ENCODE assay signal across 10 mouse cellular contexts in genomic region chr5:36562791-36563445, GRCm38 (mm10). TPM values are rescaled to one million over a fixed set of nuclear protein-coding genes. Genes with fewer than 3 reads are reported as not detected.
DNase-seq lines count a peak whose midpoint lies in the region; ATAC-seq and TF ChIP-seq lines count a peak whose summit lies in the region.
"Had no signal": no experiment of that assay in that cellular context is flagged by ENCODE, and none has a peak within 500 bp of the region (broad histone marks: within the 10 kb centered on the region; RNA-seq: fewer than 3 reads in every experiment).

No protein-coding gene starts in this region.

- H3K27ac ChIP-seq in left cerebral cortex, adult 2 months = peak overlapping the region; percentile 8
- H3K27ac ChIP-seq in brown adipose tissue, adult 24 weeks (replicated peaks; ENCODE audit: low read depth, low read length) = peak overlapping the region; percentile 83
- no peak overlapping the region for H3K27ac ChIP-seq in neural tube, embryonic 15.5 days (replicated peaks)
- H3K27ac ChIP-seq: midbrain, embryonic 15.5 days had no signal

- H3K9ac ChIP-seq in neural tube, embryonic 15.5 days (replicated peaks) = no peak overlapping the region
- H3K9ac ChIP-seq: midbrain, embryonic 15.5 days had no signal

- ATAC-seq in neural tube, embryonic 15.5 days (ENCODE audit: low FRiP score) = no peak
- ATAC-seq: midbrain, embryonic 15.5 days had no signal

- H3K27me3 ChIP-seq in neural tube, embryonic 15.5 days (replicated peaks) = no peaks in the 10 kb centered on the region
- H3K27me3 ChIP-seq: midbrain, embryonic 15.5 days had no signal

- no peaks in the 10 kb centered on the region for H3K36me3 ChIP-seq in neural tube, embryonic 15.5 days
- H3K36me3 ChIP-seq: midbrain, embryonic 15.5 days had no signal

- H3K4me2 ChIP-seq in neural tube, embryonic 15.5 days = no peak overlapping the region
- H3K4me2 ChIP-seq: midbrain, embryonic 15.5 days had no signal

- peaks cover 19% of the 10 kb centered on the region; the same call in 1 of the 2 replicates for H3K4me1 ChIP-seq in brown adipose tissue, adult 24 weeks (ENCODE audit: control insufficient read depth, insufficient read depth, insufficient read length, low read length)
- H3K4me1 ChIP-seq in neural tube, embryonic 15.5 days = peaks cover 10% of the 10 kb centered on the region

- H3K4me3 ChIP-seq in left cerebral cortex, adult 2 months = no peak overlapping the region
- H3K4me3 ChIP-seq in brown adipose tissue, adult 24 weeks (ENCODE audit: insufficient read depth, low read depth, low read length) = no peak overlapping the region
- H3K4me3 ChIP-seq in neural tube, embryonic 15.5 days (replicated peaks) = no peak overlapping the region
- H3K4me3 ChIP-seq: midbrain, embryonic 15.5 days had no signal

- no peaks in the 10 kb centered on the region for H3K9me3 ChIP-seq in neural tube, embryonic 15.5 days (replicated peaks)
- H3K9me3 ChIP-seq: midbrain, embryonic 15.5 days had no signal

- TF ChIP-seq CTCF in left cerebral cortex, adult 2 months (IDR thresholded peaks at IDR 0.05) = no peak

- intact Hi-C loops in left cerebral cortex, adult 2 months (cut with DNase I) = no loop called here
- intact Hi-C loops in left cerebral cortex, postnatal 25 days (cut with DNase I) = no loop called here

- 92% methylated on average over 10 of the region's 10 CpGs for WGBS in neural tube, embryonic 15.5 days

- no peak for DNase-seq in left cerebral cortex, adult 2 months (ENCODE audit: extremely low spot score in 1 of 2, low spot score in 2 of 2)
- no peak for DNase-seq in left cerebral cortex, postnatal 25 days (ENCODE audit: low spot score in 2 of 2)
- peak; percentile 37 for DNase-seq in lung, postnatal 10 days
- DNase-seq in spleen, postnatal 4 days (ENCODE audit: low spot score in 2 of 2) = peak; percentile 52 to 68
- no peak for DNase-seq in frontal cortex, adult 2 months (ENCODE audit: extremely low spot score in 1 of 2, low spot score in 1 of 2)
- no peak for DNase-seq in cerebellum, postnatal 10 days
- DNase-seq: cerebellum, adult 8-10 months had no signal

RNA-seq across cellular contexts. Expression of gene Tbc1d14, which starts 30.2 kb away (rescaled TPM):
- 10 to 100 TPM; 82.0 to 82.4 TPM for total RNA-seq in left cerebral cortex, adult 2 months (2021)
- total RNA-seq in left cerebral cortex, postnatal 25 days (2021) = 10 to 100 TPM; 74.1 to 78.7 TPM
- polyA plus RNA-seq in brown adipose tissue, adult 24 weeks (2012; ENCODE audit: insufficient read depth, insufficient read length, missing spikeins) = 8.7 and 8.8 TPM in 2 replicates
- 55.6 and 58.9 TPM in 2 replicates for polyA plus RNA-seq in neural tube, embryonic 15.5 days (2015; fragmentation: Nextera tagmentation; extraction: Ambion mirVana)
- 58.8 and 59.8 TPM in 2 replicates for polyA plus RNA-seq in frontal cortex, adult 2 months (2012; rRNA removed)

Comparison
In these comparisons a context has a peak if more than half of its experiments do, and no peak if none do; other contexts are left out.
1. DNase-seq: peak in lung, postnatal 10 days (single experiment) and spleen, postnatal 4 days (2 of 2); none in left cerebral cortex, adult 2 months (0 of 2), left cerebral cortex, postnatal 25 days (0 of 2), frontal cortex, adult 2 months (0 of 2) and cerebellum, postnatal 10 days (0 of 2).